ENCODE assay signal across 15 mouse cellular contexts in genomic region chr1:192297481-192298128, GRCm38 (mm10).
"Had no signal": no experiment of that assay in that cellular context is flagged by ENCODE, and none has a peak within 500 bp of the region (broad histone marks: within the 10 kb centered on the region; RNA-seq: fewer than 3 reads in every experiment).

No protein-coding gene starts in this region.

- H3K9ac ChIP-seq: liver, embryonic 15.5 days; midbrain, embryonic 12.5 days; neural tube, embryonic 12.5 days had no signal

- DNase-seq: kidney, adult 18-20 months; kidney, postnatal 10 days; kidney, postnatal 4 days; lung, adult 2 months; lung, postnatal 36 days; right cerebral cortex, postnatal 14 days; thymus, postnatal 36 days had no signal

- H3K36me3 ChIP-seq: limb, embryonic 10.5 days; liver, embryonic 15.5 days; midbrain, embryonic 12.5 days; neural tube, embryonic 12.5 days had no signal

- H3K27me3 ChIP-seq: liver, embryonic 15.5 days; midbrain, embryonic 12.5 days; neural tube, embryonic 12.5 days had no signal

- H3K27ac ChIP-seq: limb, embryonic 10.5 days; liver, embryonic 15.5 days; midbrain, embryonic 12.5 days; neural tube, embryonic 12.5 days had no signal

- H3K4me1 ChIP-seq: limb, embryonic 10.5 days; liver, embryonic 15.5 days; megakaryocyte, embryonic 14.5 days; midbrain, embryonic 12.5 days; neural tube, embryonic 12.5 days had no signal

- H3K4me2 ChIP-seq: liver, embryonic 11.5 days; liver, embryonic 15.5 days; midbrain, embryonic 12.5 days; neural tube, embryonic 12.5 days had no signal

- H3K4me3 ChIP-seq: layer of hippocampus, adult 2 months; limb, embryonic 10.5 days; liver, embryonic 15.5 days; megakaryocyte, embryonic 14.5 days; midbrain, embryonic 12.5 days; neural tube, embryonic 12.5 days had no signal

- H3K9me3 ChIP-seq: limb, embryonic 10.5 days; liver, embryonic 15.5 days; megakaryocyte, embryonic 14.5 days; midbrain, embryonic 12.5 days; neural tube, embryonic 12.5 days had no signal

- ATAC-seq: lung, postnatal 0 days had no signal
